Comparison of ENCODE assay signal across 23 mouse cellular contexts in genomic region chr17:70088220-70088619, GRCm38 (mm10).
DNase-seq lines count a peak whose midpoint lies in the region; TF ChIP-seq lines count a peak whose summit lies in the region.
"Had no signal": no experiment of that assay in that cellular context is flagged by ENCODE, and none has a peak within 500 bp of the region (broad histone marks: within the 10 kb centered on the region; RNA-seq: fewer than 3 reads in every experiment).

No protein-coding gene starts in this region.

- no peaks in the 10 kb centered on the region for H3K79me2 ChIP-seq in MEL (ENCODE audit: control insufficient read depth, insufficient read depth, low read length, poor library complexity)

- intact Hi-C loops in left cerebral cortex, postnatal 4 days (cut with DNase I), result no loop called here

- no peak overlapping the region for H3K9ac ChIP-seq in MEL (ENCODE audit: control insufficient read depth, low read depth, low read length, poor library complexity, severe bottlenecking)
- H3K9ac ChIP-seq: embryonic facial prominence, embryonic 12.5 days; forebrain, embryonic 13.5 days; forebrain, embryonic 15.5 days had no signal

- H3K9me3 ChIP-seq in MEL (replicated peaks; ENCODE audit: insufficient read depth, low read length), result no peaks in the 10 kb centered on the region
- H3K9me3 ChIP-seq: embryonic facial prominence, embryonic 10.5 days; embryonic facial prominence, embryonic 12.5 days; forebrain, embryonic 13.5 days; forebrain, embryonic 15.5 days had no signal

- H3K27ac ChIP-seq in MEL (ENCODE audit: control insufficient read depth, low read depth, low read length), result no peak overlapping the region
- H3K27ac ChIP-seq: embryonic facial prominence, embryonic 10.5 days; embryonic facial prominence, embryonic 12.5 days; forebrain, embryonic 13.5 days; forebrain, embryonic 15.5 days had no signal

- TF ChIP-seq RAD21 in MEL (IDR thresholded peaks at IDR 0.05; ENCODE audit: low read depth, low read length), result no peak

- TF ChIP-seq EP300 in MEL (IDR thresholded peaks at IDR 0.05; ENCODE audit: low read depth in 1 of 2, low read length in 2 of 2), result no peak

- no peak for TF ChIP-seq CTCF in MEL (IDR thresholded peaks at IDR 0.05 in 2 of 3, conservative IDR thresholded peaks at IDR 0.05 in 1 of 3; ENCODE audit: control insufficient read depth in 1 of 3, insufficient read depth in 1 of 3, low read depth in 2 of 3, low read length in 3 of 3, poor library complexity in 1 of 3, severe bottlenecking in 1 of 3)

- no peak overlapping the region for H3K4me3 ChIP-seq in MEL (ENCODE audit: control insufficient read depth in 1 of 2, insufficient read depth in 1 of 2, low read depth in 2 of 2, low read length in 2 of 2)
- H3K4me3 ChIP-seq: embryonic facial prominence, embryonic 10.5 days; embryonic facial prominence, embryonic 12.5 days; forebrain, embryonic 13.5 days; forebrain, embryonic 15.5 days had no signal

- no peaks in the 10 kb centered on the region for H3K27me3 ChIP-seq in MEL (ENCODE audit: control insufficient read depth in 1 of 2, insufficient read depth in 2 of 2, low read length in 2 of 2)
- H3K27me3 ChIP-seq: CH12.LX; embryonic facial prominence, embryonic 12.5 days; forebrain, embryonic 13.5 days; forebrain, embryonic 15.5 days had no signal

- no peak for TF ChIP-seq POLR2A in MEL (IDR thresholded peaks at IDR 0.05; ENCODE audit: control insufficient read depth in 1 of 2, insufficient read depth in 1 of 2, low read depth in 1 of 2, low read length in 2 of 2, poor library complexity in 1 of 2)

- H3K4me1 ChIP-seq in MEL (ENCODE audit: control insufficient read depth in 1 of 2, insufficient read depth in 2 of 2, low read length in 2 of 2), result no peaks in the 10 kb centered on the region
- H3K4me1 ChIP-seq: embryonic facial prominence, embryonic 10.5 days; embryonic facial prominence, embryonic 12.5 days; forebrain, embryonic 13.5 days; forebrain, embryonic 15.5 days had no signal

- no peaks in the 10 kb centered on the region for H3K36me3 ChIP-seq in MEL (ENCODE audit: control insufficient read depth in 1 of 2, insufficient read depth in 2 of 2, low read length in 2 of 2)
- H3K36me3 ChIP-seq: embryonic facial prominence, embryonic 10.5 days; embryonic facial prominence, embryonic 12.5 days; forebrain, embryonic 15.5 days; G1E had no signal

- peak; percentile 20 to 25 for DNase-seq in left cerebral cortex, adult 18-20 months (ENCODE audit: low spot score in 2 of 2)
- no peak for DNase-seq in left cerebral cortex, postnatal 4 days
- DNase-seq in right cerebral cortex, postnatal 36 days (ENCODE audit: low spot score in 2 of 2), result peak; percentile 2 to 5
- DNase-seq in right cerebral cortex, postnatal 10 days (ENCODE audit: low spot score in 2 of 2), result no peak
- DNase-seq in MEL (ENCODE audit: low read depth, low spot score), result peak; percentile 1
- DNase-seq in telencephalon, adult 2 months (ENCODE audit: low read depth, low spot score), result peak; percentile 27
- DNase-seq in kidney, postnatal 4 days, result no peak
- DNase-seq in layer of hippocampus, adult 9-11 months, result no peak
- DNase-seq: adrenal gland, adult 2 months; adrenal gland, postnatal 10 days; adrenal gland, postnatal 25 days; B cell, adult 2 months; cerebellum, adult 11-12 months; cerebellum, adult 2 months; cerebellum, adult 9-10 months; cerebellum, postnatal 10 days; cerebellum, postnatal 25 days had no signal

TF ChIP-seq in MEL, 35 proteins besides CTCF, POLR2A, EP300 and RAD21:
- TF ChIP-seq ZNF384 (IDR thresholded peaks at IDR 0.05; ENCODE audit: low read depth, low read length), result no peak
- no peak for TF ChIP-seq MAX (IDR thresholded peaks at IDR 0.05; ENCODE audit: low read length)
- no peak for TF ChIP-seq JUND (IDR thresholded peaks at IDR 0.05; ENCODE audit: low read depth, low read length)

Comparison
In these comparisons a context has a peak if more than half of its experiments do, and no peak if none do; other contexts are left out.
1. DNase-seq: peak in left cerebral cortex, adult 18-20 months (2 of 2), right cerebral cortex, postnatal 36 days (2 of 2), MEL (single experiment) and telencephalon, adult 2 months (single experiment); none in left cerebral cortex, postnatal 4 days (single experiment), right cerebral cortex, postnatal 10 days (0 of 2), kidney, postnatal 4 days (0 of 2) and layer of hippocampus, adult 9-11 months (single experiment).